Mouse (Mus musculus) erythroblast, embryonic 14.5 days (primary cell): ENCODE data around the gene 1700001K19Rik.

Source experiments
- GATA1 ChIP-seq: IDR thresholded peaks from 2 replicates; pipeline ENCODE4 v1.6.1; 2012; ENCODE audit warnings: low read length, inconsistent platforms, mixed read lengths
- TAL1 ChIP-seq: IDR thresholded peaks from 3 replicates; pipeline ENCODE4 v1.6.1; 2012; ENCODE audit warnings: low read length, inconsistent platforms, mixed read lengths

GRCm38 (mm10) chr12:110674243-110674642 is 8.2 kb downstream of the 1700001K19Rik start:
- no peak for TF ChIP-seq GATA1
- TF ChIP-seq TAL1, result no peak
